Mouse (Mus musculus): ENCODE results near the gene Cisd3. TPM values are rescaled to one million over a fixed set of nuclear protein-coding genes. Genes with fewer than 3 reads are reported as not detected.

Gene Cisd3
- polyA plus RNA-seq, 1 experiment, result 13.5 TPM

DNA sequence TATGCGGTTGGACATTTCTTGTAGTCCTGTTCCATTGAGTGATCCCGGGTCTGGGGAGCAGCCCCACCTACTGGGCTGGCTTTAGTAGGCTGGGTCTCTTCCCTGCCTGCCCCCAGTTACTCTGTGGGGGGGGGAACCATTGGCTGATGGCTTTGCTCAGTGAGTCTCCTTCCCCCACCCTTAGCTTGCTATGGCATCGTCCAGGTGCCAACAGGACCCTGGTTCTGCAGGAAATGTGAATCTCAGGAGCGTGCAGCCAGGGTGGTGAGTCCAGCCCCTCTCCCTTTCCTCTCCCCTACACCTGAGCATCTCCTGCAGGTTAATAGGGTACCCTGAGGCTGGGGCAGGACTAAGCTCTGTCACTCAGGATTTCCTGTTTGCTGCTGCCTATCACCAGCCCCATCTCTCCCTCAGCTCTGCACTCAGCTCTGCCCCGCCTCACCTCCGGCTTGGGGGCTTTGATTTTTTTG lies 20.8 kb upstream of the Cisd3 start:
- peak; percentile 6; the same call in 1 of the 2 replicates for TF ChIP-seq CTCF (IDR thresholded peaks at IDR 0.05; ENCODE audit: borderline replicate concordance, extremely low read depth, insufficient read depth, insufficient read length)
- no peak for TF ChIP-seq POLR2A (IDR thresholded peaks at IDR 0.05; ENCODE audit: borderline replicate concordance, extremely low read depth, insufficient read depth, insufficient read length, poor library complexity, severe bottlenecking)

DNA sequence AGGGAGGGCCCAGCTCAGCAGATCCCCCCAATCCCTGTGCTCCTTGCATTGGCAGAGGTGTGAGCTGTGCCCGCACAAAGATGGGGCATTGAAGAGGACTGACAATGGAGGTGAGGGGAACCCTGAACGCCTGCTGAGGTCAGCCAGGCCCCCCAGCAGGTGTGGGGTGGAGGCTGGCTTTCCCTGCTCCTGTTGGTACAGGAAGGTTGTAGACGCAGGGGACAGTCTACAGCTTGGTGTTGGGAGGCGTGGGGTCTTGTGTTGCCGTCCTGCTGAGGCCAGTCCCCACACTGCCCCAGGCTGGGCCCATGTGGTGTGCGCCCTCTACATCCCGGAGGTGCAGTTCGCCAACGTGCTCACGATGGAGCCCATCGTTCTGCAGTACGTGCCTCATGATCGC lies 20.2 kb upstream of the Cisd3 start:
- TF ChIP-seq CTCF (IDR thresholded peaks at IDR 0.05; ENCODE audit: borderline replicate concordance, extremely low read depth, insufficient read depth, insufficient read length) (no peak), POLR2A (IDR thresholded peaks at IDR 0.05; ENCODE audit: borderline replicate concordance, extremely low read depth, insufficient read depth, insufficient read length, poor library complexity, severe bottlenecking) (no peak)
- no peak for DNase-seq (ENCODE audit: low read depth)

More for the DNA sequence above, 20.8 kb upstream of the Cisd3 start:
- no peak for DNase-seq (ENCODE audit: low read depth)

DNA sequence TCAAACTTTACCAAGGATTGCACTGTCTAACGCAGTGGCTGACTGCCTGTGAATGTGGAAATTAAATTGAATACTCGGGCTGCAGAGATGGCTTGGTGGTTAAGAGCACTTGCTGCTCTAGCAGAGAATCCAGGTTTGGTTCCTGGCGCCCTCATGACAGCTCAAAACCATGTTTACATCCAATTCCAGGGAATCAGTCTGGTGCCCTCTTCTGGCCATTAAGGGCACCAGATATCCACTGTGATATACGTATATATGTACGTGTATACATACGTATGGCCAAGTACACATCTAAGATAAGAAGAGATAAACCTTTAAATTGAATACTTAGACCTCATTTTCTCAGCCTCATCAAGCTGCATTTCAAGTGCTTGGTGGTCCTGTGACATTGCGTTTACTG lies 19.4 kb upstream of the Cisd3 start:
- DNase-seq (ENCODE audit: low read depth), result no peak
- no peak for TF ChIP-seq POLR2A (IDR thresholded peaks at IDR 0.05; ENCODE audit: borderline replicate concordance, extremely low read depth, insufficient read depth, insufficient read length, poor library complexity, severe bottlenecking)
- TF ChIP-seq CTCF (IDR thresholded peaks at IDR 0.05; ENCODE audit: borderline replicate concordance, extremely low read depth, insufficient read depth, insufficient read length), result peak; percentile 25; the same call in 1 of the 2 replicates

DNA sequence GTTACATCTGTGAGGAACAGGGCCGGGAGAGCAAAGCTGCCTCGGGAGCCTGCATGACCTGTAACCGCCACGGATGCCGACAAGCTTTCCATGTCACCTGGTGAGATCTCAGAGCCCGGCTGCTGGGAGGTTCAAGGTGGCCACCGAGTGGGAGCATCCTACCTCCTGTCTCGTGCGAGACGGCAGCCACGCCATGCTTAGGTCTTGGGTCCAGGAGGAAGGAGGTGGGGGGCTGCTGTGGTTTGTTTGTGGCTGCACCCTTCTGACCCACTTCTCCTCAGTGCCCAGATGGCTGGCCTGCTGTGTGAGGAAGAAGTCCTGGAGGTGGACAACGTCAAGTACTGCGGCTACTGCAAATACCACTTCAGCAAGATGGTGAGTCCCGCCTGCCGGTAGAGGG lies 18.8 kb upstream of the Cisd3 start:
- DNase-seq (ENCODE audit: low read depth), result no peak

DNA sequence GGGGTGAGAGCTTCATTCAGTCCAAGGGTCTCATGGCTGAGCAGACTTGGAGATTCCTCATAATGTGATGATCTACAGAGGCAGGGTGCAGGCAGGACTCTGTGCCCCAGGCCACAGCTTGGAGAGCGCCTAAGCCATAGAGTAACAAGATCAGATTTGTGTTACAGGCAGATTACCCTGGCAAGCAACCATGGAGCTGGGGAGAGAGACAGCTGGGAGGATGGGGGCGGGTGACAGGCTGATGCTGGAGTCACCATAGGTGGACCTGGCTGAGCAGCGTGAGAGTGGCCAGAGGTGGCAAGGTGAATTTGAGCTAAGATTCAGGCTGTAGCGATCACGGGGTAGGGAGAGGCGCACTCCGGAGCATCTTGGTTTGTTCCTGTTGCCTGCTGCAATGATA lies 17.5 kb upstream of the Cisd3 start:
- TF ChIP-seq CTCF (IDR thresholded peaks at IDR 0.05; ENCODE audit: borderline replicate concordance, extremely low read depth, insufficient read depth, insufficient read length) (no peak), POLR2A (IDR thresholded peaks at IDR 0.05; ENCODE audit: borderline replicate concordance, extremely low read depth, insufficient read depth, insufficient read length, poor library complexity, severe bottlenecking) (no peak)
- DNase-seq (ENCODE audit: low read depth), result no peak

More for the DNA sequence above, 18.8 kb upstream of the Cisd3 start:
- no peak for TF ChIP-seq POLR2A (IDR thresholded peaks at IDR 0.05; ENCODE audit: borderline replicate concordance, extremely low read depth, insufficient read depth, insufficient read length, poor library complexity, severe bottlenecking)
- TF ChIP-seq CTCF (IDR thresholded peaks at IDR 0.05; ENCODE audit: borderline replicate concordance, extremely low read depth, insufficient read depth, insufficient read length), result no peak

DNA sequence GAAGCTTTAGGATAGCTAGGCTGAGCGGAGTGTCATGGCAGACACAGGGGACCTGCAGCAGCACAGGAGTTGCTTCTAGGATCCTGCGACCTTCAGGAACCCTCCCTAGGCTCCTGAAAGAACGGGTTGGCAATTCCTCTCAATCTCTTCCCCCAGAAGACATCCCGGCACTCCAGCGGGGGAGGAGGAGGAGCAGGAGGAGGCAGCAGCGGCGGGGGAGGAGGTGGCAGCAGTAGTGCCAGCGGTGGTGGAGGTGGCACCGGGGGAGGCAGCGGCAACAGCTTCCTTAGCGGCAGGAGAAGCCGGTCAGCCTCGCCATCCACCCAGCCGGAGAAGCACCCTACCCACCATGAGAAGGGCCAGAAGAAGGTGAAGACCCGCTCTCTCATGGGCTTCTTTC lies 16.4 kb upstream of the Cisd3 start:
- TF ChIP-seq CTCF (IDR thresholded peaks at IDR 0.05; ENCODE audit: borderline replicate concordance, extremely low read depth, insufficient read depth, insufficient read length) (no peak), POLR2A (IDR thresholded peaks at IDR 0.05; ENCODE audit: borderline replicate concordance, extremely low read depth, insufficient read depth, insufficient read length, poor library complexity, severe bottlenecking) (no peak)
- DNase-seq (ENCODE audit: low read depth), result peak; percentile 14

DNA sequence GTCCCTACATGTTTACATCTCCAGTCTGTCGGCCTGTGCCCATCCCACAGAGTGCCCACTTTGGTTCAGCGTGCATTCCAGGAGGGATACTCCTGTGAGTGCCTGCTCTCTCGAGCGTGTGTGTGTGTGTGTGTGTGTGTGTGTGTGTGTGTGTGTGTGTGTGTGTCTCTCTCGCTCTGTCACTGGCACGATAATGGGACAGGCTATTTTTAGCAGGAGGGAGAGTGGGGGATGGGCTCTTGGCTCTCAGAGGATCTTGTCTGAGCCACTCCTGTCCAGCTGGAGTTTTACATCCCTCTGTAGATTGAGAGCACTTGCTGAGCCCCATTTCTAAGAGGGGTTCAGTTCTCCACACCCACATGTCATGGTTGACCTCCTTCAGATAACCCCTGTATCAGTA lies 15.8 kb upstream of the Cisd3 start:
- TF ChIP-seq POLR2A (IDR thresholded peaks at IDR 0.05; ENCODE audit: borderline replicate concordance, extremely low read depth, insufficient read depth, insufficient read length, poor library complexity, severe bottlenecking), result no peak
- TF ChIP-seq CTCF (IDR thresholded peaks at IDR 0.05; ENCODE audit: borderline replicate concordance, extremely low read depth, insufficient read depth, insufficient read length), result no peak
- DNase-seq (ENCODE audit: low read depth), result peak; percentile 83

DNA sequence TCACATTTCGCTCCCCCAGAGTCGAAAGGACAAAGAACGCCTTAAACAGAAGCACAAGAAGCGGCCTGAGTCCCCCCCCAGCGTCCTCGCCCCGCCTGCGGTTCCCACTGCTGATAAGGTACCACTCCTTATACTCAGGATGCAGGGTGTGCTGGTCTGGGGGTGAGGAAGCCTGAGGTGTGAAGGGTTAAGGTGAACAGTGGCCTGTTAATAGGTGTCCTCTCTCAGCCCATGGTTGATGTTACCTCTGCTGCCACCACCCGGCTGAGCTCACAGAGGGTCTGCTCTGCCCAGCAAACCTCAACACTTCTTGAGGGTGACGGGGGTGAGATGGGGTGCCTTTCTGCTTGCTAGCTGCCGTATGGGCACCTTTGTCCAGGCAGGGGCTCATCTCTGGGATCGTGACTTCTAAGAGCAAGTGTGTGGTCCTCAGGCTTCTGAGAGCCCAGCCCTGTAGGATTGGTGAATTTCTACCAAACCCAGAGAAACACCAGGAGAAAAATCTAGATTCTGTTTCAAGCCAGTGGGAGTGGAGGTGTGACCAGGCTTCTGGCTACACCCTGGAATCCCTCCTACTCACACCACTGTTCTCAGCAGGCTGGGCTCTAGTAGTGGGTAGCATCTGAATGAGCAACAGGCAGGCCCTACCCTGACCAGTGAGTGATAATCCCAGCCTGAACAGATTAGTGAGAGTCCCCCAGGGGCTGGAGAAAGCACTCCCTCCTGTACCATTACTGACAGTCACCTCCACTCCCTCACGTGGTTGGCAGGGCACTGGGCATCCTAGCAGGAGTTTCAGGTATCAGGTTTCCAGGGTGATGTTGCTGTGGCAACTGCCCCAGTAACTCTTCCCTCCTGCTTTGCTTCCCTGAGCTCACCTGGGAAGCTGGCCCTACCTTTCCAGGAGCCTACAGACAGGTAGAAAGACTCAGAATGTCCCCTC lies 15.1 kb upstream of the Cisd3 start:
- TF ChIP-seq POLR2A (IDR thresholded peaks at IDR 0.05; ENCODE audit: borderline replicate concordance, extremely low read depth, insufficient read depth, insufficient read length, poor library complexity, severe bottlenecking), result no peak
- TF ChIP-seq CTCF (IDR thresholded peaks at IDR 0.05; ENCODE audit: borderline replicate concordance, extremely low read depth, insufficient read depth, insufficient read length), result no peak
- DNase-seq (ENCODE audit: low read depth), result no peak

DNA sequence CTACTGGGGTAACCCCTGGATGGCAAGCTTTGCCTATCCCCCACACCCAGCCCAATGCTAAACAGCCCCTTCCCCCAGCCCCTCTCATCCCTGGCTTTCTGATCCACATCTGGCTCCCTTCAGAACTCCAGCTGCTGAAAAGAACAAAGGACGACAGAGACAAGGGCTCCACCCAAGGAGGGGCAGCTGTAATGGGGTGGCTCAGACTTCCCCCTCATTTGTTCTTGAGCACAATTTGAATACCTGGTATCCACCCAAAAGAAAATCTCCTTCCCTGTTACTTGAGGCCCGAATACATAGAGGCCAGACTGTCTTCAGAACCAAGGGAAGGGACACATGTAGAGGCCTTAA lies 14.5 kb upstream of the Cisd3 start:
- DNase-seq (ENCODE audit: low read depth), result no peak
- TF ChIP-seq CTCF (IDR thresholded peaks at IDR 0.05; ENCODE audit: borderline replicate concordance, extremely low read depth, insufficient read depth, insufficient read length), result no peak
- no peak for TF ChIP-seq POLR2A (IDR thresholded peaks at IDR 0.05; ENCODE audit: borderline replicate concordance, extremely low read depth, insufficient read depth, insufficient read length, poor library complexity, severe bottlenecking)

DNA sequence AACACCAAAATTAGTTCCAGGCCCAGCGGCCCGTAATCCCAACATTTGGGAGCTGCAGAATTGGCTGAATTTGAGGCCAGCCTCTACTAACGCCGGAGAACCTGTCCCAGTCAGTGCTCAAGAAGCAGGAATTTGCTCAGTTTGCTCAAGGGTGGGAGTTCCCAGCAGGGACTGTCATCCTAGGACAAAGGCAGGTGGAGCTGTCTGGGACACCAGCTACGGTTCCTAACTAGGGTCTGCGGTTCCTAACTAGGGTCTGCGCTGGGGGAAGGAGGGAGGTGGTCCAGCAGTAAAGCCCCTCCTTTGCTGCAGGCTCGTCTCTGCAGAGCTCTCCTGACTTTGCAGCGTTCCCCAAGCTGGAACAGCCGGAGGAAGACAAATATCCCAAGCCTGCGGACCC lies 12.5 kb upstream of the Cisd3 start:
- DNase-seq (ENCODE audit: low read depth), result no peak
- TF ChIP-seq CTCF (IDR thresholded peaks at IDR 0.05; ENCODE audit: borderline replicate concordance, extremely low read depth, insufficient read depth, insufficient read length), result no peak
- TF ChIP-seq POLR2A (IDR thresholded peaks at IDR 0.05; ENCODE audit: borderline replicate concordance, extremely low read depth, insufficient read depth, insufficient read length, poor library complexity, severe bottlenecking), result no peak

DNA sequence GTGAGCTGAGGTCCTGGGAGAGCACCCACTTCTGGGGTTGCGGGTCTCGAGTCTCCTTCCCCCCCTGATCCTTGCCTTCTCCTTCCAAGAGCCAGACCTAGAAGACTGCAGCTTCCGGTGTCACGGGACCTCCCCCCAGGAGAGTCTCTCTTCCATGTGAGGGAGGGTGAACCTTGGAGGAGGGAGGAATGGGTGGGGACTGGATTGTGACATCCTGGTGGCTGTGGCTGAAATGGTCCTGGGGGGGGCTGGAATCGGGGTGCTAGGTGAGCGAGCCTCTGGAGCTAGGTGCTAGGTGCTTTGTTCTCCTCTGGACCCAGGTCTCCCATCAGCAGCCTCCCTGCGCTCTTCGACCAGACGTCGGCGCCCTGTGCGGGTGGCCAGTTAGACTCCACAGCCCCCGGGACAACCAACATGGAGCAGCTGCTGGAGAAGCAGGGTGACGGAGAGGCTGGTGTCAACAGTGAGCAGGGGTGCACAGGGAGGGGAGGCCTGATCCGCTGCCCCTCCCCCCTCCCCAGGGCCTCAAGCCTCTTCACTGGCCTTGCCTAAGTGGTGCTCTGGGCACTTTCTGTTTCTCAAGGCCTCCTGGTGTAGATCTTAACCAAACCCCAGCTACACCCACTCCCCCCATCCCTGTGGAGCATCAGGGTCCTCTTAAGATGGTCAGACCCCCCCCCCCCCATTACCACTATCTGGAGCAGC lies 9.4 kb upstream of the Cisd3 start:
- no peak for TF ChIP-seq CTCF (IDR thresholded peaks at IDR 0.05; ENCODE audit: borderline replicate concordance, extremely low read depth, insufficient read depth, insufficient read length)
- no peak for TF ChIP-seq POLR2A (IDR thresholded peaks at IDR 0.05; ENCODE audit: borderline replicate concordance, extremely low read depth, insufficient read depth, insufficient read length, poor library complexity, severe bottlenecking)
- DNase-seq (ENCODE audit: low read depth), result peak; percentile 22
